Mouse (Mus musculus): ENCODE data around the gene Gp9. TPM values are rescaled to one million over a fixed set of nuclear protein-coding genes. Genes with fewer than 3 reads are reported as not detected.

The Gp9 gene
- total and polyA plus RNA-seq, 3 experiments: 0.94 to 9.9 (median 5.8) TPM

DNA sequence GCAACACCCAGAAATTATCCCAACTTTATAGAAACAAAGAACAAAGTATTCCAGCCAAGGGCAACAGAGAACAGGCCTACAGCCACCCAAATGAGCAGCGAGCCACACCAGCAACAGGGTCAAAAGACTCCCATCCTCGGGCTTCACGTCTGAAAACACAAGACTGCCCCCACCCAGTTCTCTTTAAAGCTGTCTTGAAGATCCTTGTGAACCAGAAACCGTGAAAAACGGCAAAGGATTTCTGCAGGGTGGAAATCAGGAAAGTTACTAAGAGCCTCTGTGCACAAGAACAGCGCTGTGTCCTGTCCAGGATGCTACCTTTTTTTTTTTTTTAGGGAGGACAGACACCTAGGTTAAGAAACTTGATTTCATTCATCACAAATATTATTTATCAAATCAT, 32.4 kb downstream of the Gp9 start:
- no peak for TF ChIP-seq EP300 (IDR thresholded peaks at IDR 0.05; ENCODE audit: insufficient read depth, low read depth, low read length)
- no peak for TF ChIP-seq CTCF (IDR thresholded peaks at IDR 0.05)
- TF ChIP-seq POLR2A (IDR thresholded peaks at IDR 0.05; ENCODE audit: insufficient read depth, low read depth, low read length): no peak
- WGBS: 35% methylated on average over 6 of the region's 6 CpGs
- no peak for DNase-seq
- Histone ChIP-seq H3K4me1 (ENCODE audit: control insufficient read depth, insufficient read depth, low read length) (peaks cover 13% of the 10 kb centered on the region), H3K79me2 (replicated peaks; ENCODE audit: control insufficient read depth, insufficient read depth, low read length) (peaks cover 3% of the 10 kb centered on the region), H3K36me3 (ENCODE audit: control insufficient read depth, insufficient read depth, low read length) (no peaks in the 10 kb centered on the region), H3K27ac (peak overlapping the region; percentile 84), H3K4me3 (peak overlapping the region; percentile 97), H3K9ac (ENCODE audit: low read depth, low read length) (peak overlapping the region; percentile 73; the same call in 1 of the 2 replicates), H3K27me3 (ENCODE audit: control insufficient read depth, insufficient read depth, low read length) (no peaks in the 10 kb centered on the region)
- intact Hi-C loops (cut with DNase I): loop anchor here (5.0 kb wide), 3 partner anchors 42 to 1092 kb away; partner anchors contain the start of genes Cnbp and Tpra1

- Histone ChIP-seq H3K79me2 (replicated peaks; ENCODE audit: control insufficient read depth, insufficient read depth, low read length) (peaks cover 3% of the 10 kb centered on the region), H3K4me3 (peak overlapping the region; percentile 97), H3K27ac (peak overlapping the region; percentile 84), H3K36me3 (ENCODE audit: control insufficient read depth, insufficient read depth, low read length) (no peaks in the 10 kb centered on the region), H3K9ac (ENCODE audit: low read depth, low read length) (peak overlapping the region; percentile 73), H3K27me3 (ENCODE audit: control insufficient read depth, insufficient read depth, low read length) (no peaks in the 10 kb centered on the region), H3K4me1 (ENCODE audit: control insufficient read depth, insufficient read depth, low read length) (peaks cover 8% of the 10 kb centered on the region)
- under 1% methylated on average over 77 of the region's 77 CpGs for WGBS
- intact Hi-C loops (cut with DNase I): loop anchor here (1.0 to 5.0 kb wide), 4 partner anchors 27 to 1091 kb away; partner anchors contain the start of genes Cnbp, Isy1 and Tpra1
- DNase-seq: peak; percentile 83 to 87
- TF ChIP-seq POLR2A (IDR thresholded peaks at IDR 0.05; ENCODE audit: insufficient read depth, low read depth, low read length): peak; percentile 68; the same call in 1 of the 2 replicates
- 0 out of 2 replicates have a peak, but pooled peaks have one; percentile 9 for TF ChIP-seq EP300 (IDR thresholded peaks at IDR 0.05; ENCODE audit: insufficient read depth, low read depth, low read length)
- no peak for TF ChIP-seq CTCF (IDR thresholded peaks at IDR 0.05)
Measured at GRCm38 (mm10) chr6:87810713-87811669, 33.1 kb downstream of the Gp9 start.

DNA sequence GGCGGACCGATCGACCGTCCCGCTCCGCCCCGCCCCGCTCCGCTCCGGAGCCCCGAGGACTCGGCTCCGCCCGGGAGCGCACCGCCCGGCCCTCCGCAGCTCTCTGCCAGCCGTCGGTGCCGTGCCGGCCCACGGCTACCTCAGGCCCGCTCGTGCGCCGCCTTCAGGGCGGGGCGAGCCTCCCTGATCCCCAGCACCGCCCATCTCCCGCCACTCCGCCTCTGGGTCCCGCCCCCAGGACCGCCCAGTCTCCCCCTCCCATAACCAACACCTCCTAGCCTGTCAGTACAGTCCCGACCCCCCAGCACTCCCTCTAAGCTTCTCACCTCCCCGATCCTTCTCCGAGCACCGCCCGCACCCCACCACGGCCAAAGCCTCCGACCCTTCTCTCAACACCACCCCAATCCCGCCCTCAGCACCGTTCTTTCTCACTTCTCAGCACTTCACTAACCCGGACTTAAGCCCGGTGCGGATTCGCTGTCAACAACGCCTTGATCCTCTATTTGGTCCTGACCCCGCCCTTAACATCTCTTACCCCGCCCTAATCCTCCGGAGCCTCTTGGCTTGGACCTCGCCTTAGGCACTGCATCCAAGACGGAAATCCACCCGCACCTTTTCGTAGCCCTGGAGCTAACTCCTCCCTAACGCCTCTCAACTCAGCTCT, 33.9 kb downstream of the Gp9 start, which contains the start of gene Rab43:
Gene Rab43, minus strand, starts transcription at position 490 of the 664 bp plus-strand sequence.
- Histone ChIP-seq H3K27ac (peak within 1 kb of the TSS; percentile 84), H3K4me3 (peak within 1 kb of the TSS; percentile 97), H3K27me3 (ENCODE audit: control insufficient read depth, insufficient read depth, low read length) (no peaks in the 10 kb centered on the region), H3K79me2 (replicated peaks; ENCODE audit: control insufficient read depth, insufficient read depth, low read length) (peaks cover 3% of the 10 kb centered on the region), H3K36me3 (ENCODE audit: control insufficient read depth, insufficient read depth, low read length) (no peaks in the 10 kb centered on the region), H3K9ac (ENCODE audit: low read depth, low read length) (peak within 1 kb of the TSS; percentile 73), H3K4me1 (ENCODE audit: control insufficient read depth, insufficient read depth, low read length) (peaks cover 6% of the 10 kb centered on the region)
- TF ChIP-seq POLR2A (IDR thresholded peaks at IDR 0.05; ENCODE audit: insufficient read depth, low read depth, low read length) (peak; percentile 71), CTCF (IDR thresholded peaks at IDR 0.05) (peak; percentile 55), EP300 (IDR thresholded peaks at IDR 0.05; ENCODE audit: insufficient read depth, low read depth, low read length) (no peak; the same call in 1 of the 2 replicates)
- intact Hi-C loops (cut with DNase I): loop anchor here (1.0 to 5.0 kb wide), 4 partner anchors 26 to 1090 kb away; partner anchors contain the start of genes Cnbp, Isy1 and Tpra1
- 1% methylated on average over 55 of the region's 56 CpGs for WGBS
- peak; percentile 97 to 98 for DNase-seq

DNA sequence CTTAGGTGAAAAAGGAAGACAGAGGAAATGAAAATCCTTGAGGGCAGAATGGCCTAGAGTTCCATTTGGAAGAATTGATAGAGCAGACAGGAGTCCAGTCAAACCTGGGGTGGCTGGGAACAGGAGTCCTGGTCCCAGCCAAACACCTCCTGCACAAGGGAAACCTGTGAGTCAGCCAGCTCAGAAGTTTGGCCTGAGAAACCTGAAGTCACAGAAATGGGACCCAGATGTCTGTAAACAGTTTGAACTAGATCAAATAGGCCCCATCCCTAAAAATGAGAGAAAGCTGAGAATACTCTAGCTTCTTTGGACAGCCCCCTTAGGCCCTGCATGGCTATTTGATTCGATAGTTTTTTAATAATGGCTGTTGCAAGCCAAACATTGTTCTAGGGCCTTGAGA, 34.8 kb downstream of the Gp9 start:
- intact Hi-C loops (cut with DNase I): loop anchor here (5.0 kb wide), 3 partner anchors 40 to 1090 kb away; partner anchors contain the start of genes Cnbp and Tpra1
- Histone ChIP-seq H3K4me1 (ENCODE audit: control insufficient read depth, insufficient read depth, low read length) (peaks cover 6% of the 10 kb centered on the region), H3K79me2 (replicated peaks; ENCODE audit: control insufficient read depth, insufficient read depth, low read length) (peaks cover 2% of the 10 kb centered on the region), H3K36me3 (ENCODE audit: control insufficient read depth, insufficient read depth, low read length) (no peaks in the 10 kb centered on the region), H3K27ac (peak overlapping the region; percentile 84), H3K9ac (ENCODE audit: low read depth, low read length) (no peak overlapping the region), H3K4me3 (no peak overlapping the region; the same call in none of the 2 replicates), H3K27me3 (ENCODE audit: control insufficient read depth, insufficient read depth, low read length) (no peaks in the 10 kb centered on the region)
- no peak for TF ChIP-seq POLR2A (IDR thresholded peaks at IDR 0.05; ENCODE audit: insufficient read depth, low read depth, low read length)
- 83% methylated on average over 1 of the region's 1 CpGs for WGBS
- no peak for DNase-seq

- Histone ChIP-seq H3K4me3 (no peak overlapping the region), H3K27me3 (ENCODE audit: control insufficient read depth, insufficient read depth, low read length) (no peaks in the 10 kb centered on the region), H3K36me3 (ENCODE audit: control insufficient read depth, insufficient read depth, low read length) (no peaks in the 10 kb centered on the region), H3K27ac (no peak overlapping the region), H3K9ac (ENCODE audit: low read depth, low read length) (no peak overlapping the region), H3K79me2 (replicated peaks; ENCODE audit: control insufficient read depth, insufficient read depth, low read length) (peaks cover 2% of the 10 kb centered on the region), H3K4me1 (ENCODE audit: control insufficient read depth, insufficient read depth, low read length) (peaks cover 4% of the 10 kb centered on the region)
- WGBS: 94% methylated on average over 5 of the region's 5 CpGs
- no peak for DNase-seq
- no peak for TF ChIP-seq CTCF (IDR thresholded peaks at IDR 0.05)
- no peak for TF ChIP-seq EP300 (IDR thresholded peaks at IDR 0.05; ENCODE audit: insufficient read depth, low read depth, low read length)
- TF ChIP-seq POLR2A (IDR thresholded peaks at IDR 0.05; ENCODE audit: insufficient read depth, low read depth, low read length): no peak
- intact Hi-C loops (cut with DNase I): loop anchor here (2.0 to 5.0 kb wide), 4 partner anchors 38 to 1088 kb away; partner anchors contain the start of genes Cnbp, Copg1 and Tpra1
Measured at GRCm38 (mm10) chr6:87814486-87814885, 36.6 kb downstream of the Gp9 start.
